Mouse (Mus musculus) midbrain, embryonic 15.5 days (tissue): ENCODE results near the gene Mylk4. TPM values are rescaled to one million over a fixed set of nuclear protein-coding genes. Genes with fewer than 3 reads are reported as not detected.
A peak's percentile ranks its signal among the peaks of the same experiment; 100 is the strongest.

Experiments
- ATAC-seq: fragments of 200-750 bp; cut with Nextera tagmentation; replicated peaks from 2 replicates; pipeline ENCODE4 v1.8.0; 2017; ENCODE audit warnings: moderate TSS enrichment
- H3K27ac ChIP-seq: fragments of 300-500 bp; sonication (generic); 2 replicates; pipeline ENCODE4 v1.5.1; 2015; ENCODE audit warnings: mild to moderate bottlenecking, inconsistent platforms
- H3K27me3 ChIP-seq: fragments of 300-500 bp; sonication (generic); replicated peaks from 2 replicates; pipeline ENCODE4 v1.6.1; 2015; ENCODE audit warnings: inconsistent platforms
- H3K36me3 ChIP-seq: fragments of 300-500 bp; sonication (generic); replicated peaks from 2 replicates; pipeline ENCODE4 v1.6.1; 2015; ENCODE audit warnings: inconsistent platforms
- H3K4me1 ChIP-seq: fragments of 300-500 bp; sonication (generic); 2 replicates; pipeline ENCODE4 v1.6.1; 2015; ENCODE audit warnings: inconsistent platforms
- H3K4me2 ChIP-seq: fragments of 300-500 bp; sonication (generic); 2 replicates; pipeline ENCODE4 v1.6.1; 2015; ENCODE audit warnings: inconsistent platforms, mild to moderate bottlenecking, moderate library complexity
- H3K4me3 ChIP-seq: fragments of 300-500 bp; sonication (generic); 2 replicates; pipeline ENCODE4 v1.5.1; 2015; ENCODE audit warnings: mild to moderate bottlenecking, inconsistent platforms
- H3K9ac ChIP-seq: fragments of 300-500 bp; sonication (generic); 2 replicates; pipeline ENCODE4 v1.6.1; 2015; ENCODE audit warnings: mild to moderate bottlenecking, inconsistent platforms
- H3K9me3 ChIP-seq: fragments of 300-500 bp; sonication (generic); 2 replicates; pipeline ENCODE4 v1.6.1; 2016; ENCODE audit warnings: inconsistent platforms
- WGBS: fragments of 180-500 bp; shearing (Covaris S2); methylation state at CpG from one replicate; pipeline ENCODE4 v1.1.7; 2015; ENCODE audit warnings: mixed read lengths; 5-methylcytosine and 5-hydroxymethylcytosine counted together
- polyA plus RNA-seq: library from polyadenylated mRNA; unstranded; fragments of >200 nt; fragmentation: Nextera tagmentation; extraction: Ambion mirVana; gene quantifications from 2 replicates; pipeline ENCODE4 v1.2.1, GENCODE M21; 2015

The Mylk4 gene
- polyA plus RNA-seq, 1 experiment from 2014 or later: 0.21 TPM

DNA sequence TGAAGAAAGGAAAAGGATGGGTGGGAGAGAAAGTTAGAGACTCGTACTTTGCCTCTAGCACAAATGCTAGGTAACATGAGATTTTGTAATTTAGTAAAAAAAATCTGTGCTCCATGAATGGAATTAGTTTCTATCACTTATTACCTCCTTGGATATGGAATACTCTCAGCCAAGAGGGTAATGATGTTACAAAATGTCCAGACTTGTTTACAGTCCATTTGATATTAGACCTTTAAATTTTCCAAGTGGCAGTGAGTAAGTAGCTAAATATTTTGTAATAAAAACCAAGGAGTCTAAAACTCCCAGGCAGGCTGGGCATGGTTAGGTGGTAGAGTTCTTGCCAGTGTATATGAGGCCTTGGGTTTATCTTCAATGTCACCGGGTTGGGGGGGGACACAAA is 3.8 kb upstream of the Mylk4 start:
- Histone ChIP-seq H3K9ac (no peak overlapping the region), H3K27ac (no peak overlapping the region), H3K9me3 (no peaks in the 10 kb centered on the region), H3K4me3 (no peak overlapping the region), H3K27me3 (no peaks in the 10 kb centered on the region), H3K4me2 (no peak overlapping the region), H3K36me3 (no peaks in the 10 kb centered on the region), H3K4me1 (no peaks in the 10 kb centered on the region)
- 85% methylated on average over 2 of the region's 2 CpGs for WGBS
- no peak for ATAC-seq

DNA sequence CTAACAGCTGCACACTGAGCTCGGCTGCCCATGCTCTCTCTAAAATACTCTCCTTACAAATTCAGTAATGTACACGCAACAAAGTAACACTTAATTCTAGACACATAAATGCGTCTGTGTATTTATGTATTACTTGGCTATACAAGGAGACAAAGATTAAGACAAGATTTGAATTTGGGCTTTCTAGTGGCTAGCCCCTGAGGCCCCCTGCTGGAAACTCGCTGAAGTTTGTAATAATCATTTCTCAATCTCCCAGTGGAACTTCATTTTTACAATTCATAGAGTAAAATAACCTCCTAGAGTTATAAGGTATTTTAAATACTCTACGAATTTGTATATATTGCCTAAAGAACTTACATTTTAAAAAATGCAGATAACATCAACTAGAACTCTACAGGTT is 699 bp downstream of the Mylk4 start:
- Histone ChIP-seq H3K36me3 (no peaks in the 10 kb centered on the region), H3K27ac (no peak overlapping the region), H3K9ac (no peak overlapping the region), H3K9me3 (no peaks in the 10 kb centered on the region), H3K4me2 (no peak overlapping the region), H3K4me3 (no peak overlapping the region), H3K27me3 (no peaks in the 10 kb centered on the region), H3K4me1 (no peaks in the 10 kb centered on the region)
- no peak for ATAC-seq
- 64% methylated on average over 5 of the region's 5 CpGs for WGBS

DNA sequence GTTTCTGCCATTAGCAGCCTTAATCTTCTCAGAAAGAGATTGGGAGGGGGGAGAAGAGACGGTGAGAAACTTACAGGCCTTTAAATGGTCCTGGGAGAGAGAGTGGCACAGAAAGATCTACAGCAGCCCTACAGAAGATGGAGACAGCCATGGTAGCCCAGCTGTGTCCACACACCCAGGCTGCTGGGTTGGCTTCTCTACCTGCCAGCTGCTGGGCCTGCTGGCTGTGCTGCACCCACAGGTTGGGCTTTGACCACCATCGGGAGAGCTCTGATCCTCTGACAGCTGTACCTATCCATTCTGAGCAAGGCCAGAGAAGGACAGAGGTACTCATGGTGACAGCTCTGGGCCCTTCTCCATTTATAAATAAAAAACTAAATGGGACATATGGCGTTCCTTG is 4.9 kb downstream of the Mylk4 start:
- no peaks in the 10 kb centered on the region for H3K4me1 ChIP-seq
- H3K27me3 ChIP-seq: no peaks in the 10 kb centered on the region
- no peak overlapping the region for H3K27ac ChIP-seq
- ATAC-seq: no peak
- no peak overlapping the region for H3K4me2 ChIP-seq
- 62% methylated on average over 3 of the region's 3 CpGs for WGBS
- H3K9me3 ChIP-seq: no peaks in the 10 kb centered on the region
- H3K4me3 ChIP-seq: no peak overlapping the region
- no peaks in the 10 kb centered on the region for H3K36me3 ChIP-seq
- H3K9ac ChIP-seq: no peak overlapping the region

DNA sequence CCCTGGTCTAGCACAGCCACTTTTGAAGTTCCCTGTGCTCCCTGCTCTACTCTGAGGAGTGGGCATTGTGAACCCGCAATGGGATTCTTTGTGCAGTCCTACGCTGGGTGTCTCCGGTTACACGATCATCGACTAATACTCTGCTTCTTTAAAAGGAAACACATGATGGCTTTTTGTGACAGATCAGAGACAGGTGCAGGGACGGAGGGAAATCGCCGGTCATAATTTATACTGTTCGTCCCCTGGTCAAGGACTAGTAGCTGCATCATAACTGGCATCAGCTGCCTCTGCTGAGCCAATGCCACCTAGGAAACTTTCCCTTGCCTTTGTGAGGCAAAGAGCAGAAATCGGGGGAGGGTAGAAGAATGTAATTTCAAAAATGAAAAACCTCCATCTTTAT is 7.4 kb downstream of the Mylk4 start:
- Histone ChIP-seq H3K4me1 (no peaks in the 10 kb centered on the region), H3K4me2 (no peak overlapping the region), H3K27me3 (no peaks in the 10 kb centered on the region), H3K36me3 (no peaks in the 10 kb centered on the region), H3K9ac (no peak overlapping the region), H3K9me3 (no peaks in the 10 kb centered on the region), H3K27ac (no peak overlapping the region), H3K4me3 (no peak overlapping the region)
- WGBS: 90% methylated on average over 10 of the region's 10 CpGs
- ATAC-seq: no peak

DNA sequence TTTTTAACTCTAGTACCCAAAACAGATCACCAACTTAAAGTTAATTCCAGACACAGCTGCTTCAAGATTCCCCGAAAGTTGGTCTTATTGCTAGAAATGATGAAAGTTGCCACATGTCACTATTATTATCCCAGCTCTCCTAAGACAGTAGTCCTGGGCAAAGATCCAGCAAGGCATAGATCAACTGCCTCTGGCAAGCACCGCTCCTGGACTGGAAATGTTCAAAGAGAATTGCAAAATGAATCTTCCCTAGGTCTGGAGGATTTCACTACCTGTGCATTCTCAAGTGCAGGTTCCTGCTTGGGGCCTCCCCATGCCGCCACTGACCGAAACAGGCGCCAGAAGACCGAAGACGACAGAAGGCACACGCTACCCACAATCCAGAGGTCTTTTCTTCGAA is 7.9 kb downstream of the Mylk4 start:
- no peaks in the 10 kb centered on the region for H3K9me3 ChIP-seq
- no peak for ATAC-seq
- no peak overlapping the region for H3K4me3 ChIP-seq
- no peak overlapping the region for H3K27ac ChIP-seq
- no peaks in the 10 kb centered on the region for H3K36me3 ChIP-seq
- H3K9ac ChIP-seq: no peak overlapping the region
- no peak overlapping the region for H3K4me2 ChIP-seq
- H3K27me3 ChIP-seq: no peaks in the 10 kb centered on the region
- H3K4me1 ChIP-seq: no peaks in the 10 kb centered on the region
- whole genome bisulfite sequencing: 95% methylated on average over 9 of the region's 9 CpGs

DNA sequence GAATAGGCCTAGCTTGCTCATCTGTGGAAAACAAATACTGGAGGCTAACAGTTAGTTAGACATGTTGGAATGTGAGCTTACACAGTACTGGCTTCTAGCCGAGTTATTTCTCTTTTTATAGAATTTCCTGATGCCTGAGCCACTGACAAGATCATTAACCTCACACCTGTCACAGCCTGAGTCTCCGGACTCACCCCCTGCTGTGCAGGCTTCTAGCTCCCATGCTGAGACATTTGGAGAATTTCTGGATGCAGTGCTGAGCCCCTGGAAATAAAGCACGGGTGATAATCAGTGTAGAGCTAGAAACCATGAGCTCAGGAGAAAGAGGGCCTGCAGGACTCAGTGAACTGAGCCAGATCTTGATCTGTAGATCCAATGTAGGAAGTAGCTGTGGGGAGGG is 13.8 kb downstream of the Mylk4 start:
- Histone ChIP-seq H3K4me3 (no peak overlapping the region), H3K27me3 (no peaks in the 10 kb centered on the region), H3K4me2 (no peak overlapping the region), H3K36me3 (no peaks in the 10 kb centered on the region), H3K27ac (no peak overlapping the region), H3K4me1 (no peaks in the 10 kb centered on the region), H3K9ac (no peak overlapping the region), H3K9me3 (no peaks in the 10 kb centered on the region)
- 11% methylated on average over 3 of the region's 3 CpGs for WGBS
- ATAC-seq: no peak

DNA sequence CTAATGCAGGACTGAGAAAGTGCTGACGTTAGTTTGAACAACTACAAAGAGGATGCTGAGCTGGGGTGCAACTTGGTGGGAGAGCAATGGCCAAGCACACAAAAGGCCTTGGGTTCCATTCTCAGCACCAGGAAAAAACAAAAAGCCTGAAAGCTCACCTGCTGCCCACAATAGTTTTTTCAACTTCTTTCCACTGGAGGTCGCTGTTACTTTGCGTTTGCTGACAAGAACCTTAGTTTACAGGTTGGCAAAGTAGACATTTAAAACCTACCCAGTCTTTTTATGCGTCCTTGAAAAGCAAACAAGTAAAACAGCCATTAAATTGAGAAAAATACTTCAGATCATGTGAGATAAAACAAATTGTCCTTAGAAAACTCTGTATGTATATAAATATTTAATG is 15.7 kb downstream of the Mylk4 start:
- no peaks in the 10 kb centered on the region for H3K4me1 ChIP-seq
- ATAC-seq: no peak
- no peaks in the 10 kb centered on the region for H3K36me3 ChIP-seq
- WGBS: 13% methylated on average over 4 of the region's 4 CpGs
- no peaks in the 10 kb centered on the region for H3K9me3 ChIP-seq
- no peak overlapping the region for H3K27ac ChIP-seq
- H3K4me3 ChIP-seq: no peak overlapping the region
- no peak overlapping the region for H3K9ac ChIP-seq
- H3K4me2 ChIP-seq: no peak overlapping the region
- H3K27me3 ChIP-seq: no peaks in the 10 kb centered on the region

DNA sequence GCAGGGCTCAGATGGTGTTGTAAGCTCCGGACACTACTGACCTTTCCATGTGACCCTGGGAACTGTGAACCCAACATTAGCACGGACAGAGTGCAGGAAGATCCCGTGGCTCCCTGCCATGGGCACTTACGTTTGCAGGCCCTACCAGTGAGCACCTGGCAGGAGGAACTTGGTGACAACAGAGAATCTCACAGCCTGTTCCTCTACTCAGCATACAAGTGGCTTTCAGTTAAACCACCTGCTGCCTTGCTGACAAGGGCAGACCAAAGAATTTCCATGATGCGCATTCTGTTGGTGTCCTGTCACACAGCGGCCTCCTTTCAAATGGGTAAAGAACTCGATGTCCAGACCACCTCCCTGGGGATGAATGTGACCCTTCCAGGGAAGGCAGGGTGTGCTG is 19.3 kb downstream of the Mylk4 start:
- Histone ChIP-seq H3K4me2 (no peak overlapping the region), H3K27ac (no peak overlapping the region), H3K4me3 (no peak overlapping the region), H3K9me3 (no peaks in the 10 kb centered on the region), H3K36me3 (no peaks in the 10 kb centered on the region), H3K9ac (no peak overlapping the region), H3K4me1 (no peaks in the 10 kb centered on the region), H3K27me3 (no peaks in the 10 kb centered on the region)
- 32% methylated on average over 7 of the region's 7 CpGs for WGBS
- no peak for ATAC-seq

DNA sequence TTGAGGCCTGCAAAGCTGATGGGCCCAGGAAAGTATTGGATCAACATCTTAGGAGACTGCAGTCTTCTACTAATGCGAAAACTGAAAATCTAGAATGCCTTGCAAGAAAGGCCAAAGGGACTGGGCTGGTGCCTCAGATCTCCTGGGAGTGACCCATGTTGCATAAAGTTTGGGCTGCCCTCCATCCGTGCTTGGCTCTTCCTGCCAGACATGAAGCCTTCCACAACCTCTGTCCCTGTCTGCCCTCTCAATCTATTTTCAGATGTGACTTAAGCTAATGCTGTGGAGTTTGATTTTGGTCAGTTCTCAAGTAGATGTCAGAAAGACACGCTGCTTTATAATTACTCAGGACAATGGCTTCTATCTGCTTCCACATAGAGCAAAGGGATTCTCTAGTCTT is 20.6 kb downstream of the Mylk4 start:
- no peak for ATAC-seq
- Histone ChIP-seq H3K4me2 (no peak overlapping the region), H3K4me3 (no peak overlapping the region), H3K27ac (no peak overlapping the region), H3K4me1 (peaks cover 5% of the 10 kb centered on the region; the same call in 1 of the 2 replicates), H3K36me3 (no peaks in the 10 kb centered on the region), H3K9ac (no peak overlapping the region), H3K27me3 (no peaks in the 10 kb centered on the region), H3K9me3 (no peaks in the 10 kb centered on the region)
- WGBS: 82% methylated on average over 3 of the region's 3 CpGs

DNA sequence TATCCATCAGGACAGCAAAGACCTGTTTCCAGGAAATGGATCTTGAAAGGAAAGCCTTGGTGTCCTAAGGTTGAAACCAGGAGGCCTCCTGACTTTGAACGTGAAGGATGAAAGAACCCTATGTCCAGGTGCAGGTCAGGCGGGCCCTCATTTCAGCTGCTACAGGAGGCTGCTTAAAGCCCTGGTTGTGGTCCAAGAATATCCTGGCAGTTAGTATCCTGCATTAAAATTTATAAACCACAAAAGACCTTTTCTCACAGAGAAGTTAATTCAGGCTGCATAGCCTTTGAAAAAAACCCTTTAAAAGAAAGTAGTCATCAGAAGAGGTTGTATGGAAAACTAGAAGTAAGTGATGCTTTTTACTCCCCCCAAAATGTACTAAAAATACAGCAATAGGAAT is 23.0 kb downstream of the Mylk4 start:
- Histone ChIP-seq H3K27me3 (no peaks in the 10 kb centered on the region), H3K36me3 (no peaks in the 10 kb centered on the region), H3K4me1 (peaks cover 5% of the 10 kb centered on the region; the same call in 1 of the 2 replicates), H3K4me3 (no peak overlapping the region), H3K27ac (no peak overlapping the region), H3K4me2 (no peak overlapping the region), H3K9me3 (no peaks in the 10 kb centered on the region), H3K9ac (no peak overlapping the region)
- 75% methylated on average over 2 of the region's 2 CpGs for WGBS
- no peak for ATAC-seq

DNA sequence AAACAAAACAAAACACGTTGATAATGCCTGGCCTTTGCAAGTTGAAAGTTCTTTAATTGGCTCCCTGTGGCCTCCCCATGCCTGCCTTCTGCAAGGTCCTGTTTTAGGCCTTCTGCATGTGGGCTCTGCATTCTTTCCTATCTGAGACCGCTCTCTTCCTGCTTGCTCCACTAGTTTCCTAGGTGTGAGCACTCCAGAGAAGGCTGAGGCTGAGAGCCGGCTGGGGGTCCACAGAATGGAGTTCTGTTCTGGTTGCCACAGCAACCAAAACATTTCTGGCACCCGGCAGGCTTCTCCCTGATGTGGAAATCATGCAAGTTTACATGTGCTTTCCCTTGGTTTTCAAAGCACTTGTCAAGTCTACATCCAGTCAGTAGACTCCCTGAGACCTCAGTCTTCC is 24.7 kb downstream of the Mylk4 start:
- Histone ChIP-seq H3K4me1 (peaks cover 5% of the 10 kb centered on the region; the same call in 1 of the 2 replicates), H3K27me3 (no peaks in the 10 kb centered on the region), H3K4me2 (no peak overlapping the region), H3K36me3 (no peaks in the 10 kb centered on the region), H3K9me3 (no peaks in the 10 kb centered on the region), H3K9ac (no peak overlapping the region), H3K4me3 (no peak overlapping the region), H3K27ac (no peak overlapping the region)
- 11% methylated on average over 4 of the region's 4 CpGs for WGBS
- peak; percentile 86 for ATAC-seq

DNA sequence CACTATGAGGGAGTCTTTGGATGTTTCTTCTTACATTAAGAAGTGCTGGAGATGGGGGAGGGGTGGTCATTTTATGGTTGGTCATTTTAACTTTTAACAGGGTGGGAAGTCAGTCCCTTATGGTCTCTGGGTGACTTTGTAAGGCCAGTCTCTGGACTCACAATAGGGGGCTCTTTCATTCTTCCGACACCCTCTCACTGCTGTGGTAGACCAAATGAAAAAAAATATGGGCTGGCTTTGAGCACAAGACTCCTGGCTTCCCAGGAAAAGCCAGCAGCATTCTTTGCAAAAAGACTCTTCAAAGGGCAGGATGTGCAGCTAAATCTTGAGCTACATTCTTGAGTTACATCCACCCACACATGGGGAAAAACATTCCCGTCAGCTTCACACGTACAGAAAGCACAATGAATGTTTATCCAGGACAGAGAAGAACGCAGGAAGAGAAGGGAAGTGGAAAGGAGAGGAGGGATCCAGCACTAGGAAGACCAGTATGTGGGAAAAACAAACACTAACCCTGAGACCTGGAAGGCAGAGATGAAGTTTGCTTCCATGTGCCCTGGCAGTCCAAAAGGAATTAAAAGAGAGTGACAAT is 31.6 kb downstream of the Mylk4 start:
- no peaks in the 10 kb centered on the region for H3K4me1 ChIP-seq
- H3K36me3 ChIP-seq: no peaks in the 10 kb centered on the region
- H3K27ac ChIP-seq: no peak overlapping the region
- H3K9ac ChIP-seq: no peak overlapping the region
- no peak overlapping the region for H3K4me2 ChIP-seq
- WGBS: 73% methylated on average over 4 of the region's 4 CpGs
- no peaks in the 10 kb centered on the region for H3K27me3 ChIP-seq
- H3K9me3 ChIP-seq: no peaks in the 10 kb centered on the region
- ATAC-seq: no peak
- no peak overlapping the region for H3K4me3 ChIP-seq

DNA sequence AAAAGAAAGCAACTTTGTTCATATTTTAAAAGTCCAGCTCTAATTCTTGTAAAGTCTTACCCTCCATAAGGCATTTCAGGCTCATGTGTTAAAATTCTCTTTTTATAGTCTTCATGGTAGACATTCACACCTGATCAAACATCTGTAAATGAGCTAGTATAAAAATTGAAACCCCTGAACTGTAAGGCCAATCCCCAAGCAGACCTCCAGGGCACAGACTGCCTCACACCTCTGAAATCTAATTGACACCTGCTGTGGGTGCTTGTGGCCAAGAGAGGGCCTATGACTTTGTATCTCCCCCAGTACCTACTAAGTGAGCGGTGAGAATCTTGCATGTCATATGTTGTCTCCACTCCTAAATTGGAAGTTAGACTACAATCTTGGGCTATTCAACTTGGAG is 33.2 kb downstream of the Mylk4 start:
- Histone ChIP-seq H3K4me2 (no peak overlapping the region), H3K4me3 (no peak overlapping the region), H3K27me3 (no peaks in the 10 kb centered on the region), H3K9me3 (no peaks in the 10 kb centered on the region), H3K4me1 (no peaks in the 10 kb centered on the region), H3K36me3 (no peaks in the 10 kb centered on the region), H3K27ac (no peak overlapping the region), H3K9ac (no peak overlapping the region)
- 87% methylated on average over 1 of the region's 1 CpGs for WGBS
- no peak for ATAC-seq
